Mouse (Mus musculus): ENCODE data around the gene Apbb2. TPM values are rescaled to one million over a fixed set of nuclear protein-coding genes. Genes with fewer than 3 reads are reported as not detected.

Apbb2 gene
- polyA plus RNA-seq, 1 experiment from 2014 or later, result 36.8 TPM

DNA sequence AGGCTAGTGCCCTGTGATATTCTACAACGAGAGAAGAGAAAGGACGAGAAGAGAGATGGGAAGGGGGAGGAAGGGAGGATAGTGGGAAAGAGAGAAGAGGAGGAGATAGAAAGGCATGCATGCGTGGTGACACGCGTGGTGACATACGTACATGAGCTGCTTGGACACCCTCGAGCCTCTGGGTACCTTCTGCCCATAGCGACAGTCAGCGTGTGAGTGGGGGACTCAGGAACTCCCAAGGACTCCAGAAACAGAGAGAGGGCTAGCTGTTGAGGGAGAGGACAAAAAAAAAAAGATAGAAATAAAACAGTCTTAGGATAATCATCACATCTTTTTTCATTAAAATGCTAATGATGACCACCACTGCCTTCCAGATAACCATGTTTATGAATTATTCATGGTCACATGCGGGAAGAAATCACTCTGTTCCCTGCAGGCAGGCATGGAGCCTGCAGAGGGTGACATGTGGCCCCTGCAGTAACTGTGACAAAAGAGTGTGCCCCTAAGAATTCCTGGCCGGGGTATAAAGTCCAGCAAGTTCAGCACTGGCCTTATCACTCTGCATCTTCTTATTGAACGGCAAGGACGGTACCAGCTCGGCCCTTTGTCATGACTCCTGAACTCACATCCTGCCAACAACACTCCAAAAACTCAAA, 126.5 kb downstream of the Apbb2 start:
- no peak for DNase-seq (ENCODE audit: low spot score)

GRCm38 (mm10) chr5:66486028-66486427, 132.6 kb downstream of the Apbb2 start:
- no peaks in the 10 kb centered on the region for H3K36me3 ChIP-seq (replicated peaks)
- H3K27ac ChIP-seq (replicated peaks), result peak overlapping the region; percentile 35; the same call in 1 of the 2 replicates
- no peak overlapping the region for H3K4me3 ChIP-seq
- no peaks in the 10 kb centered on the region for H3K9me3 ChIP-seq
- no peaks in the 10 kb centered on the region for H3K27me3 ChIP-seq (replicated peaks; ENCODE audit: low read depth, poor library complexity, severe bottlenecking)
- peaks cover 13% of the 10 kb centered on the region for H3K4me1 ChIP-seq
- no peak for DNase-seq (ENCODE audit: low spot score)
- WGBS, result 69% methylated on average over 7 of the region's 7 CpGs

More for the DNA sequence above, 126.5 kb downstream of the Apbb2 start:
- no peaks in the 10 kb centered on the region for H3K27me3 ChIP-seq (replicated peaks; ENCODE audit: low read depth, poor library complexity, severe bottlenecking)
- peaks cover 37% of the 10 kb centered on the region for H3K4me1 ChIP-seq
- no peak overlapping the region for H3K27ac ChIP-seq (replicated peaks)
- 87% methylated on average over 14 of the region's 14 CpGs for WGBS
- no peak overlapping the region for H3K4me3 ChIP-seq
- H3K9me3 ChIP-seq, result no peaks in the 10 kb centered on the region
- no peaks in the 10 kb centered on the region for H3K36me3 ChIP-seq (replicated peaks)

GRCm38 (mm10) chr5:66476266-66476665, 142.3 kb downstream of the Apbb2 start:
- no peak for DNase-seq (ENCODE audit: low spot score)
- Histone ChIP-seq H3K4me1 (peaks cover 14% of the 10 kb centered on the region), H3K4me3 (no peak overlapping the region), H3K9me3 (no peaks in the 10 kb centered on the region), H3K27ac (replicated peaks) (no peak overlapping the region), H3K36me3 (replicated peaks) (peaks cover 8% of the 10 kb centered on the region; the same call in 1 of the 2 replicates), H3K27me3 (replicated peaks; ENCODE audit: low read depth, poor library complexity, severe bottlenecking) (no peaks in the 10 kb centered on the region)
- 87% methylated on average over 10 of the region's 10 CpGs for WGBS

DNA sequence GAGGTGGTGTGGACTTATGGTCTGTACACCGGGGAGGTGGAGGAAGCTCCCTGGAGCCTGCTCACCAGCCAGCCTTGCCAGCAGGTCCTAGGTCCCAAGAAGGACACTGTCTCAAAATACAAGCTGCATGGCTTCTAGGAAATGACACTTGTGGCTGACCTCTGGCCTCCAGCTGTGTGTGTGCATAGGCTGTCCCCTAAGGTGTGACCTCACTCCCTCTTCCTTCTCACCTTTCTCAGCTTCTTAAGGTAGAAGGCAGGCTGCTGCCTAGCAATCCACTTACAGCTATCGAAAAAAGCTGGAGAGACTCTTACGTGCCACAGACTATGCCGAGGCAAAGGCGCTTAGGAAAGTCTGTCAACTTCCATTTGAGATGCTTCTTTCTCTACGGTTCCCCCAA, 142.8 kb downstream of the Apbb2 start:
- Histone ChIP-seq H3K27me3 (replicated peaks; ENCODE audit: low read depth, poor library complexity, severe bottlenecking) (no peaks in the 10 kb centered on the region), H3K4me1 (peaks cover 14% of the 10 kb centered on the region), H3K4me3 (no peak overlapping the region), H3K9me3 (no peaks in the 10 kb centered on the region), H3K27ac (replicated peaks) (no peak overlapping the region), H3K36me3 (replicated peaks) (peaks cover 8% of the 10 kb centered on the region; the same call in 1 of the 2 replicates)
- no peak for DNase-seq (ENCODE audit: low spot score)
- 88% methylated on average over 6 of the region's 6 CpGs for WGBS

DNA sequence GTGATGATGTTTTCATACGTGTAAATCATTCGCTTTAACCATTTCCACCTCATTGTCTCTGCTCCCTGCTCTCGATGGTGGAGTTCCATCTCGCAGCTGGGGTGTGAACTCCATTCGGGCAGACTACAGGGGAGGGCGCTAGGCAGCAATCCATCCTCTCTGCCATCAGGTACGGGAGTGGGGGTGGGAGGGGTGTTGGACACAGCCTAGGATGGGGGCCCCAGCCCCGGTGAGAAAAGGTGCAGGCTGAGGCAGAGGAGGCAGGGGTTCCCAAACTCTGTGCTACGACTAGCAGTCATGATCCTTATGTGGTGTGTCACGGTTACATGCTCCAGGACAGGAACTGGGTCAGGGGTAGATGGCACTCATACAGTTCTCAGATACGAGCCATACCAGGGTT, 144.4 kb downstream of the Apbb2 start:
- Histone ChIP-seq H3K27me3 (replicated peaks; ENCODE audit: low read depth, poor library complexity, severe bottlenecking) (no peaks in the 10 kb centered on the region), H3K4me3 (no peak overlapping the region), H3K9me3 (no peaks in the 10 kb centered on the region), H3K4me1 (peaks cover 14% of the 10 kb centered on the region), H3K36me3 (replicated peaks) (no peaks in the 10 kb centered on the region), H3K27ac (replicated peaks) (peak overlapping the region; percentile 65)
- WGBS, result 84% methylated on average over 11 of the region's 11 CpGs
- DNase-seq (ENCODE audit: low spot score), result no peak

DNA sequence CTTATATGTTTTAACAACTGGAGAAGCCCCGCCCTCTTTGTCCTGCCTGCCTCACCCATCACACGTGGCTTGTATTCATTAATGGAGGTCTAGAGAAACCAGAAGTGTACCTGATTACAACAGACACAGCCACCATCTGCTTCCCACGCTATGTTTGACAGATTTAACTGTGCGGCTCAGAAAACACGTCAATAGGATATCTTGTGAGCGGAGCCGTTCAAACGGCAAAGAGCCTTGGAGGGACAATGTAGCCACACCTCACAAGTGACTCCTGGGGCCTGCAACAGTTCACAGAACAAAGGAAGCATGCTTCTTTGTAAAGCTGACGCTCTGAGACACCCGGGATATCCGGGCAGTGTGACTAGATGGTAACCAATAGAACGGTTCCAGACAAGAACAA, 145.0 kb downstream of the Apbb2 start:
- 52% methylated on average over 12 of the region's 12 CpGs for WGBS
- H3K27ac ChIP-seq (replicated peaks), result no peak overlapping the region
- peaks cover 14% of the 10 kb centered on the region for H3K4me1 ChIP-seq
- DNase-seq (ENCODE audit: low spot score), result no peak
- no peaks in the 10 kb centered on the region for H3K36me3 ChIP-seq (replicated peaks)
- H3K27me3 ChIP-seq (replicated peaks; ENCODE audit: low read depth, poor library complexity, severe bottlenecking), result no peaks in the 10 kb centered on the region
- no peak overlapping the region for H3K4me3 ChIP-seq
- no peaks in the 10 kb centered on the region for H3K9me3 ChIP-seq

DNA sequence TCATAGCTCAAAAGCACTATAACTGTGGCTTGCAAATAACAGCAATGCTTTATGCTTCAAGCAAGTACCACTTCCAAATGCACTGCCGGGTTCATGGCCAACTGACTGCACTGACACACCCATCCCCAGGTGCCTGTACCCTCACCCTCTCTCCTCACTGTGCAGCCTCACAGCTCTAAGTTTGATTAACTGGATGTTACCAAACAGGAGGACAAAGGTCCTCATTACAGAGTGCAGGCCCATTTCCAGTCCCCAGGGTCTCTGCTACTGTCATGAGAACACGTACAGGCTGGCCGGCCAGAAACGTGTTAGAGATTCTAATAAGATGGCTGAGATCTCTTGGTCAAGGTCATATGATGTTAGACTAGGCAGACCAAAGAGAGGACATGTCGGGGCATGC, 147.7 kb downstream of the Apbb2 start:
- Histone ChIP-seq H3K36me3 (replicated peaks) (no peaks in the 10 kb centered on the region), H3K4me3 (no peak overlapping the region), H3K4me1 (peaks cover 10% of the 10 kb centered on the region), H3K27ac (replicated peaks) (no peak overlapping the region), H3K9me3 (no peaks in the 10 kb centered on the region), H3K27me3 (replicated peaks; ENCODE audit: low read depth, poor library complexity, severe bottlenecking) (no peaks in the 10 kb centered on the region)
- WGBS, result 91% methylated on average over 5 of the region's 5 CpGs
- no peak for DNase-seq (ENCODE audit: low spot score)

GRCm38 (mm10) chr5:66469685-66470084, 148.9 kb downstream of the Apbb2 start:
- Histone ChIP-seq H3K4me3 (no peak overlapping the region), H3K4me1 (peaks cover 7% of the 10 kb centered on the region), H3K27ac (replicated peaks) (no peak overlapping the region), H3K36me3 (replicated peaks) (no peaks in the 10 kb centered on the region), H3K27me3 (replicated peaks; ENCODE audit: low read depth, poor library complexity, severe bottlenecking) (no peaks in the 10 kb centered on the region), H3K9me3 (no peaks in the 10 kb centered on the region)
- no peak for DNase-seq (ENCODE audit: low spot score)
- WGBS, result 86% methylated on average over 11 of the region's 11 CpGs

- H3K27ac ChIP-seq (replicated peaks), result no peak overlapping the region
- WGBS, result 83% methylated on average over 4 of the region's 4 CpGs
- DNase-seq (ENCODE audit: low spot score), result no peak
- no peaks in the 10 kb centered on the region for H3K27me3 ChIP-seq (replicated peaks; ENCODE audit: low read depth, poor library complexity, severe bottlenecking)
- no peaks in the 10 kb centered on the region for H3K9me3 ChIP-seq
- H3K36me3 ChIP-seq (replicated peaks), result no peaks in the 10 kb centered on the region
- no peak overlapping the region for H3K4me3 ChIP-seq
- peaks cover 7% of the 10 kb centered on the region for H3K4me1 ChIP-seq
Observed at GRCm38 (mm10) chr5:66468331-66469001, 150.1 kb downstream of the Apbb2 start.

DNA sequence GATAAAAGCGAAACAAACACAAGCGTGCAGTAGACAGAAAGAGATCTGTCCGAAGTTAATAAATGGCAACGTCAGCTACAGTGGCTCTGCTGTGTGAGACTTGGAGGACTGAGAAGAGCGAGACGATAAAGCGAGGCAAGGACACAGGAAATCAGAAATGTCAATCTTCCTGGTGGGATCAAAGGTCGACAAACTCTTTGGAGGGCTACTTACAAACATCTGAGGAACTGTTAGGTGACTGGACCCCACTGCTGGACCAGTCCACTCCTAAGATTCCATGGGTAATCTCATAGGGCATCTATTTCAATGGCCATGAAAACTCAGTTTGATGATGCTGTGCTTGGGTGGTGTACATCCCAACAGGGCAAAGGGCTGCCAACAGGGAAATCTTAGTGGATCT, 155.9 kb downstream of the Apbb2 start:
- H3K4me3 ChIP-seq, result no peak overlapping the region
- H3K27ac ChIP-seq (replicated peaks), result no peak overlapping the region
- 65% methylated on average over 8 of the region's 8 CpGs for WGBS
- peaks cover 8% of the 10 kb centered on the region for H3K36me3 ChIP-seq (replicated peaks)
- no peak for DNase-seq (ENCODE audit: low spot score)
- H3K9me3 ChIP-seq, result 0 out of 2 replicates have a peak, but pooled peaks cover 3% of the 10 kb centered on the region
- H3K4me1 ChIP-seq, result peaks cover 27% of the 10 kb centered on the region
- H3K27me3 ChIP-seq (replicated peaks; ENCODE audit: low read depth, poor library complexity, severe bottlenecking), result no peaks in the 10 kb centered on the region

DNA sequence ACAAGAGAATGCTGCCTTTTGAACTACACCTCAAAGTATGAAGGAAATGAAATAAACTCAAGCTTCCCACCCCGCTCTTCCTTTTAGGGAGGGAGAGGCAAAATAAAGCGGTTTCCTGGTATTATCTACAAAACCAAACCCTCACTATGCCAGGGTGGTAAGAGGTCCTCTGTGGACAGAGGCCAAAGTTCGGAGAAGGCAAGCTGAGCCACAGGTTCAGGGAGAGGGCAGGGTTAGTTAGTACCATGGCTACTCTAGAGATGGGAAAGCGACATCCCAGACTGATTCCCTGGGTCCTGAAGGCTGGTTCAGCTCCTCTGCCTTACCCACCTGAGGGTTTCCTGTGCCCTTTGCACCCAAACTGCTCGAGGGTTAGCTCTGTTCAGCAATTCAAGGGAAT, 159.7 kb downstream of the Apbb2 start:
- Histone ChIP-seq H3K36me3 (replicated peaks) (peaks cover 8% of the 10 kb centered on the region), H3K9me3 (0 out of 2 replicates have a peak, but pooled peaks cover 3% of the 10 kb centered on the region), H3K4me1 (peaks cover 24% of the 10 kb centered on the region), H3K27ac (replicated peaks) (no peak overlapping the region), H3K27me3 (replicated peaks; ENCODE audit: low read depth, poor library complexity, severe bottlenecking) (no peaks in the 10 kb centered on the region), H3K4me3 (no peak overlapping the region)
- DNase-seq (ENCODE audit: low spot score), result no peak
- 76% methylated on average over 5 of the region's 5 CpGs for WGBS

DNA sequence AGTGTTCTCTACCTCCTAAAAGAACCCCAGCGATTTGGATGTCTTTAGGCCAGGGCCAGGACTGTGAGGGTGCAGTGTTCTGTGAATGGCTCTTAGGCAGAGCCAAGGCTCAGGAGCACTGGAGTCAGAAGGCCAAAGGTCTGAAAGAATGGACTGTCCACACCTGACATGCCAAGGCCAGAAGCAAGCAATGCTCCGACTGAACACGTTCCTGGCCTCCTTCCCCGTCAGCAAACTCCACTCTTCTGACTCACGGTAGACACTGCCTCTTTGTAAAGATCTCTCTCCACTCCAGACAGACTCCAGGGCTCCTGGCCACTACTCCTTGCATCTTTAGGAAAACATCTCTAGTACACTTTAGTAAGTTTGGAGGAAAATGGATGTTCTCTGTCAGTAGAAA, 163.3 kb downstream of the Apbb2 start:
- Histone ChIP-seq H3K36me3 (replicated peaks) (peaks cover 20% of the 10 kb centered on the region), H3K4me3 (no peak overlapping the region), H3K27me3 (replicated peaks; ENCODE audit: low read depth, poor library complexity, severe bottlenecking) (no peaks in the 10 kb centered on the region), H3K27ac (replicated peaks) (no peak overlapping the region), H3K9me3 (0 out of 2 replicates have a peak, but pooled peaks cover 2% of the 10 kb centered on the region), H3K4me1 (peaks cover 12% of the 10 kb centered on the region; the same call in 1 of the 2 replicates)
- no peak for DNase-seq (ENCODE audit: low spot score)
- 86% methylated on average over 5 of the region's 5 CpGs for WGBS

GRCm38 (mm10) chr5:66454826-66455225, 163.8 kb downstream of the Apbb2 start:
- WGBS, result 85% methylated on average over 4 of the region's 4 CpGs
- no peak overlapping the region for H3K27ac ChIP-seq (replicated peaks)

More at GRCm38 (mm10) chr5:66454826-66455225, 163.8 kb downstream of the Apbb2 start:
- no peak for DNase-seq (ENCODE audit: low spot score)
- Histone ChIP-seq H3K27me3 (replicated peaks; ENCODE audit: low read depth, poor library complexity, severe bottlenecking) (no peaks in the 10 kb centered on the region), H3K9me3 (0 out of 2 replicates have a peak, but pooled peaks cover 2% of the 10 kb centered on the region), H3K36me3 (replicated peaks) (peaks cover 21% of the 10 kb centered on the region), H3K4me1 (peaks cover 12% of the 10 kb centered on the region; the same call in 1 of the 2 replicates), H3K4me3 (no peak overlapping the region)

All from embryonic facial prominence, embryonic 10.5 days (tissue).